Mouse (Mus musculus): ENCODE results near the gene Rps10. TPM values are rescaled to one million over a fixed set of nuclear protein-coding genes. Genes with fewer than 3 reads are reported as not detected.

Rps10 gene
- polyA plus RNA-seq, 1 experiment from 2014 or later = 591 TPM

DNA sequence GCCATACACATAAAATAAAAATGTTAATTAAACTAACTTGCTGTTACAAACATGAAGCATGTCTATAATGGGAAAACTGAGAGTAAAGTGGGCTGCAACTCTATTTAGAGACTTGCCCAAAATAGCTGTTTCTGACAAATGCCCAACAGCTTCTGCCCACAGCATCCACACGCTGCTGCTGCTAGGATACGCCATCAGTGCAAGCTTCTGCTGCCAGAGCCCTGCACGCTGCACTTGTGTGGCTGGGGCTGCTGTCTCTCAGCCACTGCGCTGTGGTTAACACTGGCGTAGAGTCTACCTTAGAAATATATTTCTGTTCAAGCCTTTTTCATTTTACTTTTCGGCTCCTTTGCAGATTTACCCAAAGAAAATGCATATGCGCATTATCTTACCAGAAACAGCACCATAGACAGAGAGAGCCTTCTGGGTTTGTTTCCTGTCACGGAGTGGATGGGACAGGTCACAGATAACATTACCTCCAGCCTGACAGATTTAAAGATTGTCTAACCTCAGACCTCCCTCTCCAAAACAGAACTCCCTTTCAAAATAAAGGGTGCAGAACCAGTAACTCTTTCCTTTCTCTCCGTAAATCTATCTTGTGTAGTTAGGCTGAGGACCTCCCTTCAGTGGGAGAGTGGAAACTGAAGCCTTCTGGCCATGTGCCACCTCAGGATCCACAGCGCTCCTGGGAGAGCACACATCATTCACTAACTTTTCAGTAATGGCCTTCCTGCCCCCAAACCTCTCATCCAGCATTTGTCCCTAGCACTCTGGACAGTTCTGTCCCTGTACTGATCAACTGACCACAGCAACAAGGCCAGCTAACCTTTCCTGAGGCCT lies 25.6 kb downstream of the Rps10 start:
- no peak for TF ChIP-seq CTCF (IDR thresholded peaks at IDR 0.05; ENCODE audit: low read depth)
- WGBS = 72% methylated on average over 10 of the region's 10 CpGs
- no peak overlapping the region for H3K27ac ChIP-seq (ENCODE audit: low read depth, low read length)
- no peaks in the 10 kb centered on the region for H3K4me1 ChIP-seq (replicated peaks; ENCODE audit: control insufficient read depth, insufficient read depth, low read length)
- no peak for ATAC-seq
- no peaks in the 10 kb centered on the region for H3K36me3 ChIP-seq (ENCODE audit: control insufficient read depth, insufficient read depth)
- H3K27me3 ChIP-seq (replicated peaks; ENCODE audit: control insufficient read depth, insufficient read depth, low read length) = no peaks in the 10 kb centered on the region
- no peak overlapping the region for H3K4me2 ChIP-seq (replicated peaks; ENCODE audit: low read depth)
- no peak overlapping the region for H3K4me3 ChIP-seq (ENCODE audit: low read depth, low read length)
- H3K9ac ChIP-seq (ENCODE audit: low read depth, low read length) = no peak overlapping the region
- no peaks in the 10 kb centered on the region for H3K9me3 ChIP-seq (ENCODE audit: control insufficient read depth)

DNA sequence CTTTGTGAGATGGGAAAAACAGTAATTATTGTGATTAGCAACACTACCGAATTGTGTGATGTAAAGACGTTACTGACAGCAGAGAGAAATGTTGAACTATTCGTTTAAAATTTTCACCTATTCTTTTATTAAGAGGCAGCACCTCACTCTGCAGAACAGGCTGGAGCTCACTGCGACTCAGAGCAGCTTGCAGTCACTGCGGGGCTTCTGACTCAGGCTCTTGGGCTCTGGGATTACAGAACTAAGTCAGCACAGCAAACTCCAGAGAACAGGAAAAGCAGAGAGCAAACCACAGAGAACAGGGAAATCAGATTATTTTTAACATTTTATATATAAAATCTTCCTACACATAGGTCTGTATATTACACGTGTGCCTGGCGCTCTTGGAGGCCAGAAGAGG lies 26.9 kb downstream of the Rps10 start:
- no peaks in the 10 kb centered on the region for H3K36me3 ChIP-seq (ENCODE audit: control insufficient read depth, insufficient read depth)
- H3K27ac ChIP-seq (ENCODE audit: low read depth, low read length) = no peak overlapping the region
- H3K9me3 ChIP-seq (ENCODE audit: control insufficient read depth) = no peaks in the 10 kb centered on the region
- 83% methylated on average over 7 of the region's 7 CpGs for WGBS
- H3K4me3 ChIP-seq (ENCODE audit: low read depth, low read length) = no peak overlapping the region
- no peak overlapping the region for H3K4me2 ChIP-seq (replicated peaks; ENCODE audit: low read depth)
- ATAC-seq = no peak
- TF ChIP-seq CTCF (IDR thresholded peaks at IDR 0.05; ENCODE audit: low read depth) = no peak
- no peak overlapping the region for H3K9ac ChIP-seq (ENCODE audit: low read depth, low read length)
- H3K27me3 ChIP-seq (replicated peaks; ENCODE audit: control insufficient read depth, insufficient read depth, low read length) = no peaks in the 10 kb centered on the region
- no peaks in the 10 kb centered on the region for H3K4me1 ChIP-seq (replicated peaks; ENCODE audit: control insufficient read depth, insufficient read depth, low read length)

DNA sequence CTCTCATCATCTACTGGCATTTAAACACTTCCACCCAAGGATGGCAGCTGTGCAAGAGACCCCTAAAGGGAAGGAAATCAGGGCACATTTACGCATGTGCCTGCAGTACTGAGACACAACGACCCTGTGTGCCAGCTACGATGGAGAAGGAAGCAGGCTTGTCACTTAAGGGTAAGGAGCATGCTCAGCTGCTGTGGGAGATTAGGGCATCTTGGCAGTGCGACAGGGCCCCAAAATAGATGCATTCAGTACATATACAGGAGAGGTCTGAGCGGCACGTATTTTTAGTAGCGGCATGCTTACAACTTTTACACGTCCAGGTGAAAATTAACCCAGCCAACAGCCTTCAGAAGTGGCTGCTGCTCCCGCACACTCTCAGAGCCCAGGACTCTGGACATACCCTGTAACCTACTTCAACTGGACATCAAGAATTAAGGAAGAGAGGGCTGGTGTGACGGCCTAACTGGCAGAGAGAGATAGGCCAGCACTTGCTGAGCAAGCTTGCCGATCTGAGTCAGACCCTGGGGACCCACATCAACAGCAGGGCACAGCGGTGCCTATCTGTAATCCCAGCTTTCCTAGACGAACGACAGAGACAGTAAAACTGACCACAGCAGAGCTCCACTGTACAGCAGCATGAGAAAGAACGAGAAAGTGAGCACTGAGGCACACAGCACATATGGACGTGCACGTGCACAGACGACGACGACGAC lies 32.8 kb downstream of the Rps10 start:
- Histone ChIP-seq H3K4me3 (ENCODE audit: low read depth, low read length) (no peak overlapping the region), H3K27me3 (replicated peaks; ENCODE audit: control insufficient read depth, insufficient read depth, low read length) (no peaks in the 10 kb centered on the region), H3K27ac (ENCODE audit: low read depth, low read length) (no peak overlapping the region), H3K9me3 (ENCODE audit: control insufficient read depth) (no peaks in the 10 kb centered on the region), H3K4me1 (replicated peaks; ENCODE audit: control insufficient read depth, insufficient read depth, low read length) (no peaks in the 10 kb centered on the region), H3K9ac (ENCODE audit: low read depth, low read length) (no peak overlapping the region), H3K4me2 (replicated peaks; ENCODE audit: low read depth) (no peak overlapping the region), H3K36me3 (ENCODE audit: control insufficient read depth, insufficient read depth) (no peaks in the 10 kb centered on the region)
- TF ChIP-seq CTCF (IDR thresholded peaks at IDR 0.05; ENCODE audit: low read depth) = no peak
- WGBS = 74% methylated on average over 21 of the region's 21 CpGs
- ATAC-seq = no peak

- TF ChIP-seq CTCF (IDR thresholded peaks at IDR 0.05; ENCODE audit: low read depth) = no peak
- H3K27ac ChIP-seq (ENCODE audit: low read depth, low read length) = no peak overlapping the region
- H3K9me3 ChIP-seq (ENCODE audit: control insufficient read depth) = no peaks in the 10 kb centered on the region
- WGBS = 84% methylated on average over 2 of the region's 2 CpGs
- no peak overlapping the region for H3K4me2 ChIP-seq (replicated peaks; ENCODE audit: low read depth)
- no peaks in the 10 kb centered on the region for H3K36me3 ChIP-seq (ENCODE audit: control insufficient read depth, insufficient read depth)
- no peaks in the 10 kb centered on the region for H3K27me3 ChIP-seq (replicated peaks; ENCODE audit: control insufficient read depth, insufficient read depth, low read length)
- no peak overlapping the region for H3K4me3 ChIP-seq (ENCODE audit: low read depth, low read length)
- no peak for ATAC-seq
- no peaks in the 10 kb centered on the region for H3K4me1 ChIP-seq (replicated peaks; ENCODE audit: control insufficient read depth, insufficient read depth, low read length)
- H3K9ac ChIP-seq (ENCODE audit: low read depth, low read length) = no peak overlapping the region
Observed at GRCm38 (mm10) chr17:27603036-27603435, 33.4 kb downstream of the Rps10 start.

GRCm38 (mm10) chr17:27600869-27601268 lies 35.6 kb downstream of the Rps10 start:
- no peak for TF ChIP-seq CTCF (IDR thresholded peaks at IDR 0.05; ENCODE audit: low read depth)
- H3K4me2 ChIP-seq (replicated peaks; ENCODE audit: low read depth) = no peak overlapping the region
- no peak overlapping the region for H3K27ac ChIP-seq (ENCODE audit: low read depth, low read length)
- H3K4me1 ChIP-seq (replicated peaks; ENCODE audit: control insufficient read depth, insufficient read depth, low read length) = no peaks in the 10 kb centered on the region
- WGBS = 79% methylated on average over 5 of the region's 5 CpGs
- no peaks in the 10 kb centered on the region for H3K9me3 ChIP-seq (ENCODE audit: control insufficient read depth)
- no peak for ATAC-seq
- no peak overlapping the region for H3K4me3 ChIP-seq (ENCODE audit: low read depth, low read length)
- H3K27me3 ChIP-seq (replicated peaks; ENCODE audit: control insufficient read depth, insufficient read depth, low read length) = no peaks in the 10 kb centered on the region
- no peak overlapping the region for H3K9ac ChIP-seq (ENCODE audit: low read depth, low read length)
- H3K36me3 ChIP-seq (ENCODE audit: control insufficient read depth, insufficient read depth) = peaks cover 13% of the 10 kb centered on the region

GRCm38 (mm10) chr17:27600286-27600685 lies 36.2 kb downstream of the Rps10 start:
- no peak for ATAC-seq
- H3K4me3 ChIP-seq (ENCODE audit: low read depth, low read length) = no peak overlapping the region
- no peak overlapping the region for H3K27ac ChIP-seq (ENCODE audit: low read depth, low read length)
- no peak for TF ChIP-seq CTCF (IDR thresholded peaks at IDR 0.05; ENCODE audit: low read depth)
- 87% methylated on average over 3 of the region's 3 CpGs for WGBS
- no peaks in the 10 kb centered on the region for H3K9me3 ChIP-seq (ENCODE audit: control insufficient read depth)
- H3K4me1 ChIP-seq (replicated peaks; ENCODE audit: control insufficient read depth, insufficient read depth, low read length) = no peaks in the 10 kb centered on the region
- no peak overlapping the region for H3K9ac ChIP-seq (ENCODE audit: low read depth, low read length)
- peaks cover 18% of the 10 kb centered on the region for H3K36me3 ChIP-seq (ENCODE audit: control insufficient read depth, insufficient read depth)
- no peaks in the 10 kb centered on the region for H3K27me3 ChIP-seq (replicated peaks; ENCODE audit: control insufficient read depth, insufficient read depth, low read length)
- no peak overlapping the region for H3K4me2 ChIP-seq (replicated peaks; ENCODE audit: low read depth)
